Mouse (Mus musculus) limb, embryonic 11.5 days (tissue): ENCODE measurements around the gene Polr2a. TPM values are rescaled to one million over a fixed set of nuclear protein-coding genes. Genes with fewer than 3 reads are reported as not detected.

ENCODE experiments used
- ATAC-seq: fragments of 200-750 bp; cut with Nextera tagmentation; 2 replicates; pipeline ENCODE4 v1.8.0; 2017; ENCODE audit warnings: low read depth; ENCODE audit not compliant: insufficient number of reproducible peaks, low FRiP score, low TSS enrichment
- DNase-seq: peaks from one replicate; pipeline ENCODE4 v3.0.0-alpha.2; 2015; ENCODE audit warnings: low spot score
- H3K27ac ChIP-seq: fragments of 300-500 bp; sonication (generic); replicated peaks from 2 replicates; pipeline ENCODE4 v1.5.1; 2014; ENCODE audit warnings: low read depth, mild to moderate bottlenecking, low read length
- H3K27me3 ChIP-seq: fragments of 300-500 bp; sonication (generic); 2 replicates; pipeline ENCODE4 v1.6.1; 2014; ENCODE audit warnings: mild to moderate bottlenecking, low read length, mixed read lengths; ENCODE audit not compliant: control insufficient read depth, insufficient read depth
- H3K36me3 ChIP-seq: fragments of 300-500 bp; sonication (generic); 2 replicates; pipeline ENCODE4 v1.6.1; 2014; ENCODE audit warnings: mild to moderate bottlenecking, low read length, moderate library complexity, mixed read lengths; ENCODE audit not compliant: control insufficient read depth, insufficient read depth
- H3K4me1 ChIP-seq: fragments of 300-500 bp; sonication (generic); 2 replicates; pipeline ENCODE4 v1.6.1; 2014; ENCODE audit warnings: low read length, mixed read lengths; ENCODE audit not compliant: control insufficient read depth, insufficient read depth
- H3K4me2 ChIP-seq: fragments of 300-500 bp; sonication (generic); 2 replicates; pipeline ENCODE4 v1.6.1; 2014; ENCODE audit warnings: low read depth, mild to moderate bottlenecking, moderate library complexity; ENCODE audit not compliant: severe bottlenecking
- H3K4me3 ChIP-seq: fragments of 300-500 bp; sonication (generic); 2 replicates; pipeline ENCODE4 v1.5.1; 2014; ENCODE audit warnings: low read depth, low read length
- H3K9ac ChIP-seq: fragments of 300-500 bp; sonication (generic); 2 replicates; pipeline ENCODE4 v1.6.1; 2014; ENCODE audit warnings: mild to moderate bottlenecking, low read length
- H3K9me3 ChIP-seq: fragments of 300-500 bp; sonication (generic); 2 replicates; pipeline ENCODE4 v1.6.1; 2016; ENCODE audit warnings: low read length; ENCODE audit not compliant: control insufficient read depth
- WGBS: fragments of 180-500 bp; shearing (Covaris S2); extraction: QIAGEN DNeasy Blood & Tissue Kit; methylation state at CpG from one replicate; pipeline ENCODE4 v1.1.7; 2014; 5-methylcytosine and 5-hydroxymethylcytosine counted together
- polyA plus RNA-seq: library from polyadenylated mRNA; unstranded; fragments of >200 nt; fragmentation: Nextera tagmentation; extraction: Ambion mirVana; gene quantifications from 2 replicates; pipeline ENCODE4 v1.2.1, GENCODE M21; 2014

The Polr2a gene
- polyA plus RNA-seq, 1 experiment from 2014 or later = 64.0 TPM

DNA sequence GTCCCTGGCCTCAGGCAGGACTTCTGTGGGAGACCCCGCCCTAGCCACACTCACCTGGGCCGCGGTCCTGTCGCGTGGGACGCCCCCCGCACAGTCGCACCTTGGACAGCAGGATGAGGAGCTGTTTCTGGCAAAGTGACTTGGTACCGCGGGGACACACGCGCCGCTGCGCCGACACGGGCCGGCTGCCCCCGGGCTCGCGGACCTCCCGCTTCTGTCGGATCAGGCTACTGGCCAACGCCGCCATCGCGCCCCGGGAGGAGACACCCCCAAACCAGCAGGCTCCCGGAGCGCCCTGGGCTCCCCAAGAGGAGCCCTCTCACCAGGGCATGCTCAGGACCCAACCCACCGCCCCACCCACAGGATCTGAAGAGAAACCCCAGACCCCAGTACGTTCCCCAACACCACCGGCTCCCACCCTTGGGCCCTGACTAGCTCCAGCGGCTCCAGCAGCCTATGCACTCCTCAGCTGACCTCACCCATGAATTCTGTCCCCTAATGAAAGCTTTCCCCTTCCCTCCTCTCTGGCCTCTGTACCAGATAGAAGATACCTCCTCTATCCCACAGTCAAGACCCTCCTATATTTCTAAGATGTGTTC lies 43.0 kb upstream of the Polr2a start, which contains the start of gene Fgf11:
Fgf11 (minus strand) TSS at position 479 of the 599 bp plus-strand sequence.
- H3K9me3 ChIP-seq = no peaks in the 10 kb centered on the region
- H3K4me3 ChIP-seq = peak within 1 kb of the TSS; percentile 46
- H3K4me2 ChIP-seq = peak within 1 kb of the TSS; percentile 91
- H3K9ac ChIP-seq = peak within 1 kb of the TSS; percentile 68
- peaks cover 70% of the 10 kb centered on the region for H3K27me3 ChIP-seq
- 2% methylated on average over 33 of the region's 33 CpGs for WGBS
- no peak for ATAC-seq
- peaks cover 42% of the 10 kb centered on the region for H3K4me1 ChIP-seq
- no peaks in the 10 kb centered on the region for H3K36me3 ChIP-seq
- DNase-seq = peak; percentile 32
- 0 out of 2 replicates have a peak within 1 kb of the TSS, but pooled peaks have one; percentile 42 for H3K27ac ChIP-seq

DNA sequence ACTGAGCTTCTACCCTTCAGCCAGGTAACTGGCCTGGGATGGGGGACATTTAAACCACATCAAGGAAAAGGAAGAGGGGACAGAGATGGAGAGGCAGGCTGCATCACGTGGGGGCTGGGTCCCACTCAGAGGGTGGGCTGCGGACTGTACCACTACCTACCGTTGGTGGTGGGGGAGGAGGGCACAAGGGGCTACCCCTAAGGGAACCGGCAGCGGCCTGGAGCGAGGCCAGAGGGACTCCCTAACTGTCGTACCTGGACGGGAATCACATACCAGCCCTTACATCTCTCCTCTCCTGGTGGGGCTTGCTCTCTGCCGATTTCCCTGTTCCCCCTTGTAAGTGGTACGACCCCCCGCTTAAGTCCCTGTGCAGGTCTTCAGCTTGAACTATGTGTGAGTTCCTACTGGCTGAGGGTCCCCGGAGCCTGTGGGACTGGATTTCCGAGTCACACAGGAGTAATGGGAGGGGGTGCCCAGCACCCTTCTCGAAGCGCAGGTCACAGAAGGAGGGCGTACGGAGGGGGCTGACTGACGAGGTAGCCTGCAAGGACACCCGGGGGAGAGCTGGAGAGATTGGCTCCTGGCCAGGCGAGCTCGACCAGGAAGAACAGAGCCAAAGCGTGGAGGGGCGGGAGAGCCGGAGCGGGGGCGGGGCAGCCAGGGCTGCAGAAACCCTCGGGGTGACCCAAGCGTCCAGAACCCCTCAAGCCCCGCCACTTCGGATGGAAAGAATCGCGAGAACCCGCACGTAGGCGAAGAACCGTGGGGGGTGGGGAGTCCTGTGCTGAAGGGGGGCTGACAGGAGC lies 42.2 kb upstream of the Polr2a start:
- H3K36me3 ChIP-seq = no peaks in the 10 kb centered on the region
- H3K9ac ChIP-seq = peak overlapping the region; percentile 68
- H3K4me1 ChIP-seq = peaks cover 42% of the 10 kb centered on the region
- ATAC-seq = peak; percentile 61; the same call in 1 of the 2 replicates
- 0 out of 2 replicates have a peak overlapping the region, but pooled peaks have one; percentile 42 for H3K27ac ChIP-seq
- peak overlapping the region; percentile 46 for H3K4me3 ChIP-seq
- H3K9me3 ChIP-seq = no peaks in the 10 kb centered on the region
- DNase-seq = peak; percentile 83
- H3K4me2 ChIP-seq = peak overlapping the region; percentile 91
- WGBS = under 1% methylated on average over 36 of the region's 36 CpGs
- peaks cover 65% of the 10 kb centered on the region for H3K27me3 ChIP-seq

DNA sequence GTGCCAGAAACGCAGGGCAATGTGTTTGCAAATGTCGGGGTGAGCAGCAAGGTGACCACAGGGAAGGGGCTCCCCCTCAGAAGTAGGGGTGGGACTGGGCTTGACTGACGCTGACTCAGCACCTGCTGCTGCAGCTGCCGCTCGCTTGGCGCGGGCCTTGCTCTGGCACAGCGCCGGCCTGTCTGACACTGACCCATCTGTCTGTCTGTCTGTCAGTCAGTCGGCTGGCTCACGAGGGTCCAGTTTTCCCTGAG lies 41.6 kb upstream of the Polr2a start:
- no peak for DNase-seq
- no peak for ATAC-seq

DNA sequence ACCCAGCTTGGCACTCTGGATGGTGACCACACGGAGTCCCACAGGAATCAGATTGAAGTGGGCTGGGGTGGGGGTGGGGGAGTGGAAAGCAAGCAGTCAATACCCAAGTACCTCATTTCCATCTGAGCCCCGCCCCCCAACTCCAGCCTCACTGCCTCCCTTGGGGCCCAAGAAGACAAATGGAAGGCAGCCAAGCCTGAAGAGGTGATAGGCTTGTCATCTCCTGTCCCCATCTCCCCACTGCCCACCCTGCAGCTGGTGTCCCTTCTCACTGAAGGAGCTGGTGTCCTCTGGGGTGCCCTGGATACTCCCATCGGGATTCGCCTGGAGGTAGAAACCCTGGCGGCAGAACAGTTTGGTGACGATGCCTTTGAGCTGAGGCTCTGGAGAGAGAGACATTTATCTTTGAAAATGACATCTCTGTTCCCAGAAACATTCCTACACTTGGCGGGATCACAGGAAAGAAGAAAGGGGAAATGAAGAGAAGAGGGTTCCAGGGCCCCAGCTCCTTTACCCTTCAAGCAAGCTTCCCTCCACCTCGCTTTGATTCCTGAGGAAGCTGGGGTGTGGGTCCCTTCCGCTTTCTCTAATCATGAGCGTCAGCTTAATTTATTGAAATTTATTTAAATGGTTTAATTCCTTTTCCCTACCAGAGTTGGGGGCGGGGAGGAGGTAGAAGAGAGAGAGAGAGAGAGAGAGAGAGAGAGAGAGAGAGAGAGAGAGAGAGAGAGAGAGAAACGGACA lies 41.1 kb upstream of the Polr2a start:
- no peak overlapping the region for H3K9ac ChIP-seq
- H3K4me1 ChIP-seq = peaks cover 42% of the 10 kb centered on the region
- peaks cover 54% of the 10 kb centered on the region for H3K27me3 ChIP-seq
- H3K4me3 ChIP-seq = peak overlapping the region; percentile 46; the same call in 1 of the 2 replicates
- peak overlapping the region; percentile 91 for H3K4me2 ChIP-seq
- H3K27ac ChIP-seq = no peak overlapping the region
- DNase-seq (no peak), ATAC-seq (no peak)
- 28% methylated on average over 12 of the region's 12 CpGs for WGBS
- H3K36me3 ChIP-seq = no peaks in the 10 kb centered on the region
- no peaks in the 10 kb centered on the region for H3K9me3 ChIP-seq

More for the DNA sequence above, 41.6 kb upstream of the Polr2a start:
- H3K27me3 ChIP-seq = peaks cover 59% of the 10 kb centered on the region
- no peaks in the 10 kb centered on the region for H3K36me3 ChIP-seq
- 0 out of 2 replicates have a peak overlapping the region, but pooled peaks have one; percentile 30 for H3K9ac ChIP-seq
- peaks cover 42% of the 10 kb centered on the region for H3K4me1 ChIP-seq
- H3K27ac ChIP-seq = no peak overlapping the region
- peak overlapping the region; percentile 91 for H3K4me2 ChIP-seq
- 0% methylated on average over 11 of the region's 11 CpGs for WGBS
- H3K4me3 ChIP-seq = peak overlapping the region; percentile 46
- H3K9me3 ChIP-seq = no peaks in the 10 kb centered on the region

DNA sequence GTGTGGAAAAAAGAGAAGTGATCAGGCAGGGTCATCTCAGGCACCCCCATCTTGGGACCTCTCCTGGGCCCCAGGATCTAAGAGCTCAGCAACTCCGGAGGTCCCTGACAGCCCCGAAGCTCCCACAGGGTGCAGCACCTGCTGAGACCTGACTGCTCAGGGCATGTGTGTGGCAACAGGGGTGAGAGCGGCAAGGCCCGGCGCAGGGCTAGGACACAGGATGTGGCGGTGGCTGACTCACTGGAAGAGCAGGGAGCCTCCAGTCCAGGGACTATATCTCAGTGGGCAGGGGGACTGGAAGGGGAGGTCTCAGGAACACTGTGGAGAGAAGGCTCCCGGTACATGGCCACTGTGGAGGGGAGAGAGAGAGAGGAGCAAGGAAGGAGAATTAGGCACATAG lies 39.5 kb upstream of the Polr2a start:
- H3K9ac ChIP-seq = no peak overlapping the region
- peaks cover 43% of the 10 kb centered on the region for H3K27me3 ChIP-seq
- H3K4me1 ChIP-seq = peaks cover 29% of the 10 kb centered on the region
- DNase-seq (no peak), ATAC-seq (no peak)
- no peak overlapping the region for H3K4me2 ChIP-seq
- H3K27ac ChIP-seq = no peak overlapping the region
- no peaks in the 10 kb centered on the region for H3K9me3 ChIP-seq
- 68% methylated on average over 7 of the region's 7 CpGs for WGBS
- H3K4me3 ChIP-seq = no peak overlapping the region
- no peaks in the 10 kb centered on the region for H3K36me3 ChIP-seq

DNA sequence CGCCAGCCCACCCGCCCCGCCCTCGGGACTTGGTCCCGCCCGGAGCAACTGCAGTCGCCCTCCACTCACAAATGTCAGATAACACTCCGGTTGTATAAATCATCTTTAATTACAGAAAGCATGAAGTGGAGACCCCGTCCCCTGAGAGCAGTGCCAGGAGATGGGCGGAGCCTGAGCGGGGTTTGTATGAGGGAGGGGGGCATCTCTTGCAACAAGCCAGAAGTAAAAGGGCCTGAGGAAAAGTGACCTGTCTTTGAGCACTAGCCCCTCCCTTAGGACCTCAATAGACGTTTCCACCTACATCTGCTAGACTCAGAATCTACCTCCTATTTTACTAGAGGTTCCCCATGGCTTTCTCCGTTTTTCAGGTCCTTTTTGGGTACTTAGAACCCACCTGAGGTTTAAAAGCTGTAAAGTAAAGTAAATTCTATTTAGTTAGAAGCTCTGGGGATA lies 37.6 kb upstream of the Polr2a start:
- H3K4me1 ChIP-seq = peaks cover 14% of the 10 kb centered on the region
- no peak overlapping the region for H3K9ac ChIP-seq
- peak overlapping the region; percentile 26 for H3K4me3 ChIP-seq
- ATAC-seq = no peak
- DNase-seq = no peak
- no peak overlapping the region for H3K27ac ChIP-seq
- H3K9me3 ChIP-seq = no peaks in the 10 kb centered on the region
- 3% methylated on average over 13 of the region's 13 CpGs for WGBS
- H3K27me3 ChIP-seq = peaks cover 25% of the 10 kb centered on the region
- H3K4me2 ChIP-seq = peak overlapping the region; percentile 52
- H3K36me3 ChIP-seq = no peaks in the 10 kb centered on the region

DNA sequence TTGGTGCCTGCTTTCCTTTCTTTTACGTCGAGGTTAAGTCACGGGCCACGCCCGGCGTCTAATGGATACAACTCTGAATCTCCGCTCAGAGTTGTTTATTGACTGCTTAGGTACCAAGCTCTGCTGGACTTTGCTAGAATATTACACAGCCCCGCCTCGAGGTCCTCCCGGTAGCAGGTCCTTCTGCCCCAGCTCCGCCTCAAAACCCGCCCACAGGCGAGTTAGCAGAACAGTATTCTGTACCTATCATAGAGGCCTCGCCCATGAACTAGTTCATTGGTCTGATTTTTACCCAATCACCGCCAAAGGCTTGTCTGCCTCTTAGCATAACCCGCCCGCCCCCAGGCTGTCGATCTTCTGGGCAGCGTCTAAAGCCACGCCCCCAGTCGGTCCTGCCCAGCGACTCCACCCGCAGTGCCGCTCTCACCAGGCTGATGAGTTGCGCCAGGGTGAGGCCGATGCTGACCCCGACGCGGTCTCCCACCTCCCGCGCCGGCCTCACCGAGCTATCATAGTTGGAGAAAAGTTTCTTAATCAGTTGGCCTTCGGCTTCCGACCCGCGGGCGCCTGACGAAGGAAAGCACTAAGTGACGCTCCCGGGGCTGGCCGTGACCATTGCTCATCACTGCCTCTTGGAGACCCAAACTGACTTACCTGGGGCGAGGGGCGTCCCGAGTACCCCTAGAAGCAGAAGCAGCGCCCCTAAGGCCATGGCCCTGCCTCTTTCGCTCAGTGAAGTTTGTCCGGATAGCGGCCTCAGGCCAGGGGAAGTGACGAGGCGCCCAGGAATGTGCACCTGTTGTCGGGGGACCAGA lies 36.9 kb upstream of the Polr2a start, which contains the start of gene Chrnb1:
Chrnb1 (minus strand) TSS at position 776 of the 815 bp plus-strand sequence.
- ATAC-seq (peak; percentile 88), DNase-seq (peak; percentile 88)
- WGBS = 2% methylated on average over 52 of the region's 52 CpGs
- peak within 1 kb of the TSS; percentile 52 for H3K4me2 ChIP-seq
- H3K27ac ChIP-seq = no peak within 1 kb of the TSS
- no peaks in the 10 kb centered on the region for H3K36me3 ChIP-seq
- peaks cover 9% of the 10 kb centered on the region for H3K4me1 ChIP-seq
- peaks cover 20% of the 10 kb centered on the region for H3K27me3 ChIP-seq
- H3K9me3 ChIP-seq = no peaks in the 10 kb centered on the region
- no peak within 1 kb of the TSS for H3K9ac ChIP-seq
- peak within 1 kb of the TSS; percentile 26 for H3K4me3 ChIP-seq
